Mouse (Mus musculus) midbrain, embryonic 15.5 days (tissue): ENCODE data around the gene Tcl1b2. TPM values are rescaled to one million over a fixed set of nuclear protein-coding genes. Genes with fewer than 3 reads are reported as not detected.
"Not testable (repeated sequence)": the region's sequence is repeated elsewhere in the genome, so short reads cannot be mapped to it uniquely, and the experiment has no call there.

Source experiments
- ATAC-seq: fragments of 200-750 bp; cut with Nextera tagmentation; replicated peaks from 2 replicates; pipeline ENCODE4 v1.8.0; 2017; ENCODE audit warnings: moderate TSS enrichment
- H3K27ac ChIP-seq: fragments of 300-500 bp; sonication (generic); 2 replicates; pipeline ENCODE4 v1.5.1; 2015; ENCODE audit warnings: mild to moderate bottlenecking, inconsistent platforms
- H3K27me3 ChIP-seq: fragments of 300-500 bp; sonication (generic); replicated peaks from 2 replicates; pipeline ENCODE4 v1.6.1; 2015; ENCODE audit warnings: inconsistent platforms
- H3K36me3 ChIP-seq: fragments of 300-500 bp; sonication (generic); replicated peaks from 2 replicates; pipeline ENCODE4 v1.6.1; 2015; ENCODE audit warnings: inconsistent platforms
- H3K4me1 ChIP-seq: fragments of 300-500 bp; sonication (generic); 2 replicates; pipeline ENCODE4 v1.6.1; 2015; ENCODE audit warnings: inconsistent platforms
- H3K4me2 ChIP-seq: fragments of 300-500 bp; sonication (generic); 2 replicates; pipeline ENCODE4 v1.6.1; 2015; ENCODE audit warnings: inconsistent platforms, mild to moderate bottlenecking, moderate library complexity
- H3K4me3 ChIP-seq: fragments of 300-500 bp; sonication (generic); 2 replicates; pipeline ENCODE4 v1.5.1; 2015; ENCODE audit warnings: mild to moderate bottlenecking, inconsistent platforms
- H3K9ac ChIP-seq: fragments of 300-500 bp; sonication (generic); 2 replicates; pipeline ENCODE4 v1.6.1; 2015; ENCODE audit warnings: mild to moderate bottlenecking, inconsistent platforms
- H3K9me3 ChIP-seq: fragments of 300-500 bp; sonication (generic); 2 replicates; pipeline ENCODE4 v1.6.1; 2016; ENCODE audit warnings: inconsistent platforms
- WGBS: fragments of 180-500 bp; shearing (Covaris S2); methylation state at CpG from one replicate; pipeline ENCODE4 v1.1.7; 2015; ENCODE audit warnings: mixed read lengths; 5-methylcytosine and 5-hydroxymethylcytosine counted together
- polyA plus RNA-seq: library from polyadenylated mRNA; unstranded; fragments of >200 nt; fragmentation: Nextera tagmentation; extraction: Ambion mirVana; gene quantifications from 2 replicates; pipeline ENCODE4 v1.2.1, GENCODE M21; 2015

The Tcl1b2 gene
- polyA plus RNA-seq, 1 experiment from 2014 or later: not detected

- H3K27ac ChIP-seq, H3K4me3 ChIP-seq, H3K9me3 ChIP-seq, ATAC-seq, H3K4me1 ChIP-seq, H3K9ac ChIP-seq, H3K4me2 ChIP-seq, H3K27me3 ChIP-seq, H3K36me3 ChIP-seq: not testable (repeated sequence)
- 65% methylated on average over 3 of the region's 3 CpGs for WGBS
Observed at GRCm38 (mm10) chr12:105129494-105130205, 16.2 kb upstream of the Tcl1b2 start.

GRCm38 (mm10) chr12:105134167-105134566 is 11.6 kb upstream of the Tcl1b2 start:
- not testable (repeated sequence) for H3K4me1 ChIP-seq, H3K27me3 ChIP-seq, ATAC-seq, H3K4me3 ChIP-seq, H3K9me3 ChIP-seq, H3K4me2 ChIP-seq, H3K27ac ChIP-seq, H3K9ac ChIP-seq, H3K36me3 ChIP-seq
- 75% methylated on average over 2 of the region's 2 CpGs for WGBS

- 92% methylated on average over 4 of the region's 4 CpGs for WGBS
- not testable (repeated sequence) for H3K36me3 ChIP-seq
Observed at GRCm38 (mm10) chr12:105134826-105135225, 11.0 kb upstream of the Tcl1b2 start.

GRCm38 (mm10) chr12:105137729-105138128 is 8.1 kb upstream of the Tcl1b2 start:
- WGBS: 87% methylated on average over 1 of the region's 1 CpGs
- not testable (repeated sequence) for H3K4me2 ChIP-seq, H3K36me3 ChIP-seq, H3K27me3 ChIP-seq, ATAC-seq, H3K4me3 ChIP-seq, H3K9me3 ChIP-seq, H3K27ac ChIP-seq, H3K4me1 ChIP-seq, H3K9ac ChIP-seq

More at GRCm38 (mm10) chr12:105134826-105135225, 11.0 kb upstream of the Tcl1b2 start:
- not testable (repeated sequence) for H3K27me3 ChIP-seq, H3K4me2 ChIP-seq, H3K27ac ChIP-seq, H3K4me1 ChIP-seq, H3K9ac ChIP-seq, ATAC-seq, H3K9me3 ChIP-seq, H3K4me3 ChIP-seq

GRCm38 (mm10) chr12:105143096-105143495 is 2.7 kb upstream of the Tcl1b2 start:
- H3K9me3 ChIP-seq: no peaks in the 10 kb centered on the region
- no peak overlapping the region for H3K4me3 ChIP-seq
- no peak overlapping the region for H3K27ac ChIP-seq
- no peaks in the 10 kb centered on the region for H3K36me3 ChIP-seq
- no peak overlapping the region for H3K9ac ChIP-seq
- no peak overlapping the region for H3K4me2 ChIP-seq
- 92% methylated on average over 3 of the region's 3 CpGs for WGBS
- H3K4me1 ChIP-seq: no peaks in the 10 kb centered on the region
- no peak for ATAC-seq
- H3K27me3 ChIP-seq: no peaks in the 10 kb centered on the region

- H3K4me1 ChIP-seq, H3K36me3 ChIP-seq, H3K9me3 ChIP-seq, H3K27ac ChIP-seq, H3K4me3 ChIP-seq, H3K27me3 ChIP-seq, H3K4me2 ChIP-seq, H3K9ac ChIP-seq, ATAC-seq: not testable (repeated sequence)
- WGBS: 53% methylated on average over 1 of the region's 1 CpGs
Observed at GRCm38 (mm10) chr12:105144928-105145327, 886 bp upstream of the Tcl1b2 start.

GRCm38 (mm10) chr12:105155286-105155685 is 9.5 kb downstream of the Tcl1b2 start:
- H3K27me3 ChIP-seq, H3K4me2 ChIP-seq, H3K36me3 ChIP-seq, H3K4me3 ChIP-seq, H3K9ac ChIP-seq, H3K9me3 ChIP-seq, ATAC-seq, H3K27ac ChIP-seq, H3K4me1 ChIP-seq: not testable (repeated sequence)
- WGBS: 78% methylated on average over 4 of the region's 4 CpGs

- Histone ChIP-seq H3K4me1 (no peaks in the 10 kb centered on the region), H3K27ac (no peak overlapping the region), H3K4me2 (no peak overlapping the region), H3K4me3 (no peak overlapping the region), H3K9ac (no peak overlapping the region), H3K9me3 (no peaks in the 10 kb centered on the region), H3K27me3 (no peaks in the 10 kb centered on the region), H3K36me3 (no peaks in the 10 kb centered on the region)
- ATAC-seq: no peak
- 90% methylated on average over 6 of the region's 6 CpGs for WGBS
Observed at GRCm38 (mm10) chr12:105158842-105159241, 13.0 kb downstream of the Tcl1b2 start.

GRCm38 (mm10) chr12:105159390-105159789 is 13.6 kb downstream of the Tcl1b2 start, which contains the start of gene Tcl1b1:
Gene Tcl1b1 (plus strand): TSS chr12:105159690.
- Histone ChIP-seq H3K9me3 (no peaks in the 10 kb centered on the region), H3K9ac (no peak within 1 kb of the TSS), H3K36me3 (no peaks in the 10 kb centered on the region), H3K4me3 (no peak within 1 kb of the TSS), H3K4me2 (no peak within 1 kb of the TSS), H3K27me3 (no peaks in the 10 kb centered on the region), H3K4me1 (no peaks in the 10 kb centered on the region), H3K27ac (no peak within 1 kb of the TSS)
- WGBS: 83% methylated on average over 4 of the region's 4 CpGs
- ATAC-seq: no peak

GRCm38 (mm10) chr12:105166734-105167133 is 20.9 kb downstream of the Tcl1b2 start:
- no peak for ATAC-seq
- no peak overlapping the region for H3K9ac ChIP-seq
- H3K9me3 ChIP-seq: no peaks in the 10 kb centered on the region
- no peaks in the 10 kb centered on the region for H3K4me1 ChIP-seq
- H3K4me2 ChIP-seq: no peak overlapping the region
- no peak overlapping the region for H3K4me3 ChIP-seq
- 81% methylated on average over 3 of the region's 3 CpGs for WGBS
- no peaks in the 10 kb centered on the region for H3K36me3 ChIP-seq
- no peak overlapping the region for H3K27ac ChIP-seq
- no peaks in the 10 kb centered on the region for H3K27me3 ChIP-seq

GRCm38 (mm10) chr12:105173366-105173765 is 27.6 kb downstream of the Tcl1b2 start:
- Histone ChIP-seq H3K27me3 (no peaks in the 10 kb centered on the region), H3K4me3 (no peak overlapping the region), H3K27ac (no peak overlapping the region), H3K4me2 (no peak overlapping the region), H3K9me3 (no peaks in the 10 kb centered on the region), H3K4me1 (no peaks in the 10 kb centered on the region), H3K9ac (no peak overlapping the region), H3K36me3 (no peaks in the 10 kb centered on the region)
- no peak for ATAC-seq
- 89% methylated on average over 2 of the region's 2 CpGs for WGBS

- H3K27me3 ChIP-seq, H3K4me2 ChIP-seq, H3K36me3 ChIP-seq, H3K4me3 ChIP-seq, ATAC-seq, H3K27ac ChIP-seq, H3K9me3 ChIP-seq, H3K4me1 ChIP-seq, H3K9ac ChIP-seq: not testable (repeated sequence)
- 34% methylated on average over 2 of the region's 2 CpGs for WGBS
Observed at GRCm38 (mm10) chr12:105174318-105174717, 28.5 kb downstream of the Tcl1b2 start.

GRCm38 (mm10) chr12:105176044-105176443 is 30.2 kb downstream of the Tcl1b2 start, which contains the start of gene Tcl1b5:
Gene Tcl1b5 (plus strand): TSS chr12:105176344.
- WGBS: 75% methylated on average over 3 of the region's 3 CpGs
- H3K9ac ChIP-seq, H3K4me2 ChIP-seq, H3K36me3 ChIP-seq, H3K9me3 ChIP-seq, H3K27ac ChIP-seq, H3K4me1 ChIP-seq, H3K27me3 ChIP-seq, ATAC-seq, H3K4me3 ChIP-seq: not testable (repeated sequence)
